Mouse (Mus musculus): ENCODE data around the gene Atp2a3. TPM values are rescaled to one million over a fixed set of nuclear protein-coding genes. Genes with fewer than 3 reads are reported as not detected.

The Atp2a3 gene
- 5.1 TPM for polyA plus RNA-seq (2014; fragmentation: Illumina TruSeq; extraction: RNeasy Lipid Tissue Mini Kit (QIAGEN cat#74804))

DNA sequence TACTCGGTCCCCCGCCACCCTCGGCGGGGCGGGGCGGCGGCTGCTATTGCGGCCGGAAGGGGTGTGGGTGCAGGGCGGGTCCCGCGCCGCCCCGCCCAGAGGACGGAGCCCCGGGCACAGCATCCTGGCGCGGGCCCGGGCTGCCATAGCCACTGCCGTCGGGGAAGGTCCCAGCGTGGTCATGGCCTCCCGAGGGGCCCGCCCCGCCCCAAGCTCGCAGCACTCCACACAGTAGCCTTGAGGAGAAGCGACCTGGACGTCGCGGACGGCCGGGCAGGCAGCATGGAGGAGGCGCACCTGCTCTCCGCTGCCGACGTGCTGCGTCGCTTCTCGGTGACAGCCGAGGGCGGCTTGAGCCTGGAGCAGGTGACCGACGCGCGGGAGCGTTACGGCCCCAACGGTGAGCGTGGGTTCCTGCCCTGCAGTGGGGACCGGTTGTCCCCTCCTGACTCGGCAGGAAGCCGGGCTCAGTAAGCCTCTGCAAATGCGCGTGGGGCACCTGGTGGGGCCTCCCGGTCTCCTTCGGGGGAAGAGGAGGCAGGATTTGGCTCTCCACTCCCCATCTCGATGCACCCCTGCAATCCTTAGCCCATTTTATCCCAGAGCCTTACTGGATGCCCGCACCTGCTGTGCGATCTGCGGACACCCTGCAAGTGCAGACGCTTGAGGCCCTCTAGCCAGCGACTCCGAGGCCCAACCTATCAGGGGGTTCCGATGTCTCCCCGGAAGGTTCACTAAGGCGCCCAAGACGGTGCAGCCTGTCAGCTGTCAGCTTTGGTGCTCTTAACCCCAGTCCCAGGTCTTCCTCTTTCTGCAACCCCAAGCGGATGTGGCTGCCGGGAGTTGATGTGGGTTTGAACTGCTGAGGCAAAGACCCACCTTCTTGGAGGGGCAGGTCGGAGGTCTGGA lies at the start of gene Atp2a3:
Gene Atp2a3 (plus strand): TSS at position 98 of the 909 bp plus-strand sequence.

DNA sequence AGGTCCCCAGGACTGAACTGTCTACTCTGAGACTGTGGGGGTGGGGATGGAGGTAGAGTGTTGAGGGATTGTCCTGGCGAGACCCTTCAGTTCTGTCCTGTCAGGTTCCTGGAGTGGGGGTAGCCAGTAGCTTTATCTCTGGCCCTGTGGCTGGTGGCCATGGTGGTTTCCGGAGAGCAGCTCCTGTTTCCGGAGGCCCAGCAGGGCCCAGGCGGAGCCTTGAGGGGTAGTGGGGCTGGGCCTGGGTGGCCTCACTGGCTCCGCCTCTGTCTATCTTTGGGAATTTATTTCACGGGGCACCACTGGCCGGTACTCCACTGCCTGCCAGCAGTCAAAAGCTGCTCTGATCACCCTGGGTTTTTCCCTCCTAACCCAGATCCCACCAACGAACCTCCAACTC lies 37.8 kb downstream of the Atp2a3 start, which contains the start of gene P2rx1:
Gene P2rx1 (plus strand): TSS at position 333 of the 400 bp plus-strand sequence.

DNA sequence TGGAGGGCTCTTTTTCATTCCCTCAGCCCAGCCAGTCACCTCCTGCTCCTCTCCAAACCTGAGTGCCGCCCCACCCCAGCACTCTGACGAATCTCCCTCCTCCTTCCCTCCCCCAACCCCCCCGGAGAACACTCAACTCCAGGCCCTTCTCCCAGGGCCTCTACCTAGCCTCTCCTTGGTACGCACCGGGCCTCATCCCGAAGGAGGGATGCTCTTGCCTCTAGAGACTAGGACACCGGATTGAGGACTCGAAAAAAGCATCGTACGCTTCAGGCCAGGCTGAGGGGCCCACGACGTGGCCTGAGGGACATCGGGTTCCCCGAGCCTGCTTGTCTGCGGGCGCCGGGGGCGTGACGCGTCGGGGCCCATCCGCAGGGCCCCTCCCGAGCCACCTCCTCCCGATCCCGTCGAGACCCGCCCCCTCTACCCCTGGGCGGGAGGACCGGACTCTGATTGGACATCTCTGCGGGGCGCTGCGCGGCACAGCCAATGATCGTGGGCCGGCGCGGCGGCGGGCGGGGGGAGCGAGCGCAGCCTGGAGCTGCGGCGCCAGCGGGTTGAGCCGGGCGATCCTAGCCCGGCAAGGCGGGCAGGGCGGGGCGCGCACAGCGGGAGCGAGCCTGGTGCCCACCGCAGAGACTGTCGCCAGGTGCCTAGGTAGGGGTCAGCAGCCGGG lies 57.6 kb downstream of the Atp2a3 start, which contains the start of gene Camkk1:
Gene Camkk1 (plus strand): TSS at position 538 of the 676 bp plus-strand sequence.

Other genes with a start within 250 kb of the Atp2a3 start
- 11.3 TPM for gene Cyb5d2, start 165.0 kb upstream of the Atp2a3 start, polyA plus RNA-seq (2014; fragmentation: Illumina TruSeq; extraction: RNeasy Lipid Tissue Mini Kit (QIAGEN cat#74804))
- gene Zzef1, start 164.9 kb upstream of the Atp2a3 start, polyA plus RNA-seq (2014; fragmentation: Illumina TruSeq; extraction: RNeasy Lipid Tissue Mini Kit (QIAGEN cat#74804)): 10.9 TPM
- 0.17 TPM for gene P2rx1, start 37.9 kb downstream of the Atp2a3 start, polyA plus RNA-seq (2014; fragmentation: Illumina TruSeq; extraction: RNeasy Lipid Tissue Mini Kit (QIAGEN cat#74804))
- not detected for gene Camkk1, start 57.8 kb downstream of the Atp2a3 start, polyA plus RNA-seq (2014; fragmentation: Illumina TruSeq; extraction: RNeasy Lipid Tissue Mini Kit (QIAGEN cat#74804))
- 15.4 TPM for gene Ncbp3, start 86.6 kb downstream of the Atp2a3 start, polyA plus RNA-seq (2014; fragmentation: Illumina TruSeq; extraction: RNeasy Lipid Tissue Mini Kit (QIAGEN cat#74804))
- gene Itgae, start 129.4 kb downstream of the Atp2a3 start, polyA plus RNA-seq (2014; fragmentation: Illumina TruSeq; extraction: RNeasy Lipid Tissue Mini Kit (QIAGEN cat#74804)): not detected
- 5.8 TPM for gene Haspin, start 177.1 kb downstream of the Atp2a3 start, polyA plus RNA-seq (2014; fragmentation: Illumina TruSeq; extraction: RNeasy Lipid Tissue Mini Kit (QIAGEN cat#74804))
- gene P2rx5, start 199.3 kb downstream of the Atp2a3 start, polyA plus RNA-seq (2014; fragmentation: Illumina TruSeq; extraction: RNeasy Lipid Tissue Mini Kit (QIAGEN cat#74804)): not detected
- 26.8 TPM for gene Emc6, start 215.9 kb downstream of the Atp2a3 start, polyA plus RNA-seq (2014; fragmentation: Illumina TruSeq; extraction: RNeasy Lipid Tissue Mini Kit (QIAGEN cat#74804))
- 30.2 TPM for gene Tax1bp3, start 215.9 kb downstream of the Atp2a3 start, polyA plus RNA-seq (2014; fragmentation: Illumina TruSeq; extraction: RNeasy Lipid Tissue Mini Kit (QIAGEN cat#74804))
- 9.2 TPM for gene Ctns, start 237.9 kb downstream of the Atp2a3 start, polyA plus RNA-seq (2014; fragmentation: Illumina TruSeq; extraction: RNeasy Lipid Tissue Mini Kit (QIAGEN cat#74804))
- gene Shpk, start 238.3 kb downstream of the Atp2a3 start, polyA plus RNA-seq (2014; fragmentation: Illumina TruSeq; extraction: RNeasy Lipid Tissue Mini Kit (QIAGEN cat#74804)): 1.1 TPM